ENCODE assay signal across 13 mouse cellular contexts in genomic region chr1:192546843-192547242, GRCm38 (mm10).
DNase-seq lines count a peak whose midpoint lies in the region; ATAC-seq and TF ChIP-seq lines count a peak whose summit lies in the region.
"Had no signal": no experiment of that assay in that cellular context is flagged by ENCODE, and none has a peak within 500 bp of the region (broad histone marks: within the 10 kb centered on the region; RNA-seq: fewer than 3 reads in every experiment).

No protein-coding gene starts in this region.

- no peak for DNase-seq in heart, postnatal 0 days (ENCODE audit: low spot score)
- DNase-seq in lung, embryonic 14.5 days, result peak; percentile 50
- DNase-seq in lung, postnatal 4 days, result no peak
- DNase-seq in brain, adult 2 months (ENCODE audit: low read depth, low spot score), result peak; percentile 76
- DNase-seq in adrenal gland, postnatal 36 days, result no peak
- DNase-seq: heart, postnatal 10 days; liver, embryonic 13.5 days; right cerebral cortex, adult 18-20 months had no signal

- H3K27ac ChIP-seq in heart, postnatal 0 days (ENCODE audit: low read depth), result no peak overlapping the region
- no peak overlapping the region for H3K27ac ChIP-seq in heart, embryonic 11.5 days (ENCODE audit: low read depth, low read length)
- no peak overlapping the region for H3K27ac ChIP-seq in lung, embryonic 14.5 days (ENCODE audit: low read depth)
- H3K27ac ChIP-seq: liver, embryonic 13.5 days; midbrain, embryonic 12.5 days; neural tube, embryonic 12.5 days had no signal

- ATAC-seq in heart, postnatal 0 days (ENCODE audit: insufficient read depth, low read depth), result no peak
- no peak for ATAC-seq in heart, embryonic 11.5 days (replicated peaks; ENCODE audit: insufficient number of reproducible peaks, low FRiP score, low TSS enrichment)
- ATAC-seq in lung, embryonic 14.5 days (ENCODE audit: insufficient read depth), result no peak
- 0 out of 2 replicates have a peak, but pooled peaks have one; percentile 29 for ATAC-seq in megakaryocyte progenitor cell, adult 5-6 weeks (replicated peaks; ENCODE audit: poor library complexity)
- ATAC-seq: intestine, embryonic 16.5 days had no signal

- H3K27me3 ChIP-seq in heart, postnatal 0 days (ENCODE audit: control insufficient read depth, insufficient read depth, low read length), result no peaks in the 10 kb centered on the region
- no peaks in the 10 kb centered on the region for H3K27me3 ChIP-seq in heart, embryonic 11.5 days (ENCODE audit: control insufficient read depth, insufficient read depth, low read length)
- no peaks in the 10 kb centered on the region for H3K27me3 ChIP-seq in lung, embryonic 14.5 days (ENCODE audit: insufficient read depth, low read length)
- H3K27me3 ChIP-seq: liver, embryonic 13.5 days; midbrain, embryonic 12.5 days; neural tube, embryonic 12.5 days had no signal

- no peaks in the 10 kb centered on the region for H3K9me3 ChIP-seq in heart, postnatal 0 days (replicated peaks; ENCODE audit: control insufficient read depth, low read length)
- H3K9me3 ChIP-seq in heart, embryonic 11.5 days (replicated peaks; ENCODE audit: control insufficient read depth, low read length), result no peaks in the 10 kb centered on the region
- H3K9me3 ChIP-seq in lung, embryonic 14.5 days (ENCODE audit: low read depth, low read length), result no peaks in the 10 kb centered on the region
- H3K9me3 ChIP-seq: liver, embryonic 13.5 days; midbrain, embryonic 12.5 days; neural tube, embryonic 12.5 days had no signal

- no peaks in the 10 kb centered on the region for H3K36me3 ChIP-seq in heart, postnatal 0 days (replicated peaks; ENCODE audit: control insufficient read depth, insufficient read depth, low read length)
- no peaks in the 10 kb centered on the region for H3K36me3 ChIP-seq in heart, embryonic 11.5 days (ENCODE audit: control insufficient read depth, insufficient read depth, low read length)
- H3K36me3 ChIP-seq in lung, embryonic 14.5 days (ENCODE audit: insufficient read depth), result no peaks in the 10 kb centered on the region
- H3K36me3 ChIP-seq: liver, embryonic 13.5 days; midbrain, embryonic 12.5 days; neural tube, embryonic 12.5 days had no signal

- TF ChIP-seq CTCF in heart, postnatal 0 days (IDR thresholded peaks at IDR 0.05; ENCODE audit: low read depth), result peak; percentile 51
- TF ChIP-seq CTCF in lung, embryonic 14.5 days (IDR thresholded peaks at IDR 0.05; ENCODE audit: low read depth), result peak; percentile 65

- H3K4me2 ChIP-seq in heart, postnatal 0 days (ENCODE audit: low read depth, low read length), result no peak overlapping the region
- H3K4me2 ChIP-seq in heart, embryonic 11.5 days, result no peak overlapping the region
- no peak overlapping the region for H3K4me2 ChIP-seq in lung, embryonic 14.5 days
- H3K4me2 ChIP-seq: liver, embryonic 13.5 days; midbrain, embryonic 12.5 days; neural tube, embryonic 12.5 days had no signal

- no peak for TF ChIP-seq EP300 in heart, postnatal 0 days (IDR thresholded peaks at IDR 0.05; ENCODE audit: low read depth)

- WGBS in heart, postnatal 0 days, result 19% methylated on average over 1 of the region's 1 CpGs
- WGBS in heart, embryonic 11.5 days (ENCODE audit: insufficient replicate concordance), result 15% methylated on average over 1 of the region's 1 CpGs
- WGBS in lung, embryonic 14.5 days, result 15% methylated on average over 1 of the region's 1 CpGs

- no peaks in the 10 kb centered on the region for H3K4me1 ChIP-seq in heart, postnatal 0 days (ENCODE audit: control insufficient read depth, insufficient read depth)
- peaks cover 5% of the 10 kb centered on the region for H3K4me1 ChIP-seq in heart, embryonic 11.5 days (ENCODE audit: control insufficient read depth, insufficient read depth, low read length)
- no peaks in the 10 kb centered on the region for H3K4me1 ChIP-seq in lung, embryonic 14.5 days (ENCODE audit: insufficient read depth)
- H3K4me1 ChIP-seq: liver, embryonic 13.5 days had no signal

- H3K9ac ChIP-seq in heart, postnatal 0 days (replicated peaks; ENCODE audit: low read depth, low read length), result no peak overlapping the region
- H3K9ac ChIP-seq in heart, embryonic 11.5 days (ENCODE audit: low read depth, low read length), result no peak overlapping the region
- H3K9ac ChIP-seq in lung, embryonic 14.5 days, result no peak overlapping the region
- H3K9ac ChIP-seq: liver, embryonic 13.5 days; midbrain, embryonic 12.5 days; neural tube, embryonic 12.5 days had no signal

- no peak overlapping the region for H3K4me3 ChIP-seq in heart, postnatal 0 days (ENCODE audit: low read depth, low read length)
- no peak overlapping the region for H3K4me3 ChIP-seq in heart, embryonic 11.5 days (ENCODE audit: low read depth, low read length)
- H3K4me3 ChIP-seq in lung, embryonic 14.5 days (ENCODE audit: low read depth, low read length), result no peak overlapping the region
- H3K4me3 ChIP-seq: liver, embryonic 13.5 days; midbrain, embryonic 12.5 days; neural tube, embryonic 12.5 days had no signal

Comparison
In these comparisons a context has a peak if more than half of its experiments do, and no peak if none do; other contexts are left out.
1. DNase-seq: peak in lung, embryonic 14.5 days (single experiment) and brain, adult 2 months (single experiment); none in heart, postnatal 0 days (single experiment), lung, postnatal 4 days (0 of 2) and adrenal gland, postnatal 36 days (0 of 2).